Mouse (Mus musculus) ES-CJ7 (cell line): ENCODE data around the gene Tcf20.
A peak's percentile ranks its signal among the peaks of the same experiment; 100 is the strongest.
"Not testable (repeated sequence)": the region's sequence is repeated elsewhere in the genome, so short reads cannot be mapped to it uniquely, and the experiment has no call there.

Experiments
- DNase-seq: peaks from one replicate; pipeline ENCODE4 v3.0.0; 2011; ENCODE audit warnings: low read depth, low spot score

The Tcf20 gene

DNA sequence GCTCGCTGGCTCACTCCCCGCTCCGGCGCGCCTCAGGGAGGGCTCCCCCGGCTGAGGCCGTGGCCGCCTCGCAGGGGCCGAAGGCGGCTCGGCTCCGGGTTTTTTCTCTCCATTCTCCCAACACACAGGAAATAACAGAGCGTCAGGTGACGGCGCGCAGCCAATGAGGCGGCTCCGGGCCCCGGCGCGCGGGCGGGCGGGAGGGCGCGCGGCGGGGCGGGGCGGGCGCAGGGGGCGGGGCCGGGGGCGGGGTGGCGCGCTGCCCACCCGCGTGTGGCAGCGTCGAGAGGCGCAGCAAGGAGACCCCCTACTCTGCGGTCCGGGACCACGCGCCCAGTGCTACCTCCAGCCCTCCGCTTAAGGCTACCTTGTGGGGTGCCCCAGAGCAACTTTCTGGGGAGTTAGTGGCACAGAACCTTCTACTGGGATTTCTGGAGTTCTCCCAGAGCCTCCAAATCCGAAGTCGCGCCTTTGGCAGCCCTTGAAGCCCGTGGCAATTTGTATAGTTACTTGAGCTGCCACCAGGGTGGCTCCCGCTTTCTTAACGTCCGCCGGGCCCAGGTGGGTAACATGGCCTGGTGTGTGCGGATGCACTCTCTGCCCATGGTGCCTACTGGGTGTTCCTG lies 87.9 kb downstream of the Tcf20 start:
- DNase-seq = peak; percentile 76

DNA sequence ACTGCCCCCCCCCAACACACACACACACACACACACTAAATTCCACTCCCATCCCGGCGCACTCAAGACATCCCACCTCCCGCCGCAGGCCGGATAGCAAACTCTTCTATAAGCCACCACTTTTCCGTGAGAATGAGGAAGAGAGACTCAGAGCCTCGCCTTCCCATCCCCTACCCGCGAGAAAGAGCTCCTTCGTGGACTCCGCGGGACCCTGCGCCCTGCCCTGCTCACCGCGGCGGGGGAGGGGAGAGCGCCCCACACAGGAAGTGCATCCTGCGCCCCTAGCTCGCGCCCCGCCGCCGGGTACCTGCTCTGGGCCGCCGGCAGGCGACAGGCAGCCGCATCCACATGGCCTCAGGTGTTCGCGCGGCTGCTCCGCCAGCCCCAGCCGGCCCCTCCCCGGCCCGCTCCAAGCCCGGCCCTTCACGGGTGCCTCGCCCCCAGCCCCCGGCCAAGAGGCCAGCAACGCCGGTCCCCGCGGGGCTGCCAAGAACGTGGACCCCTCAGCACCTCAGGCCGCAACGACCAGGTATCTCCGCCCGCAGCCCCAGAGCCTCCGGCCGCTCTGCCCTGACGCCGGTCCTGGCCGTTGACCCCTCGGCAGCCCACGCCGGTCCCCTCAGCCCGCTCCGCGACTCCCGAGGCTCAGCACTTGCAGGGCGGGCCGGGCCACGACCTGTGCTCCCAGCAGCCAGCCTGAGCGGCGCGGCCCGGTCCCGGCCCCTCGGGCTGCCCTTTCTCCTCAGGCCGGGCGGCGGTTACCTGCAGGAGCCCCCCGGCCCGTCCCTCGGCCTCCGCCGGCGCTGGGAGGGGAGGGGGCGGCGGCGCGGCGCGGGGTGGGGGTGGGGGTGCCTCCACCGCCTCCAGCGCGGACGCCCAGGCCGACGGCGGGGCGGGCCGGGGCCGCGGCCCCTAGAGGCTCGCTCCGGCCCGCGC lies 88.7 kb downstream of the Tcf20 start:
- peak; percentile 60 for DNase-seq

DNA sequence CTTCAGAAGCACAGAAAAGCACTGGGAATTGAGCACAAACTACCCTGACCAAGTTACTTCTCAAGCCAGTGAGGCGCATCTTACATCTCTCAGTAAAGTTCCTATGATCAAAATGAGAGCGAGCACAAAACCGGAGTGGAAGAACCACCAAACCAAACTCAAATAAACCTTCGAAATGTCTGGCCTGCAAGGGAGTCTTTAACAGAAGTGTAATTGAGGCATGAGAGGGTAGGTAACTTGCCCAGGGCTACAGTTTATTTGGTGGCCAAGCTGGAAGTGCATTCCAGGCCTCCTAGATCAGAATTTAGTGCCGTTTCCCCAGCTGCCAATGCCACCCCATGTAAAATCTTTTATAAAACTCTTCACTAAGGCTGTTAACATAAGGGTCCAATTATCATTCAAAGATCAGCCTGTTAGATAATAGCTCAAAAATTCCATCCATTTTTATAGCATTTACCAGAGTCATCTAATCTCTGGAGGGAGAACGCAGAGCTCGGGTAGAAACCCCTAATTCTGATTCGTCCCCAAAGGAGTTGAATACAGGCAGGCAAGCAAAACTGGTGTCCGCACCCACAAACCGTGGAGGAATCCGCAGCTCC lies 89.4 kb downstream of the Tcf20 start:
- no peak for DNase-seq

DNA sequence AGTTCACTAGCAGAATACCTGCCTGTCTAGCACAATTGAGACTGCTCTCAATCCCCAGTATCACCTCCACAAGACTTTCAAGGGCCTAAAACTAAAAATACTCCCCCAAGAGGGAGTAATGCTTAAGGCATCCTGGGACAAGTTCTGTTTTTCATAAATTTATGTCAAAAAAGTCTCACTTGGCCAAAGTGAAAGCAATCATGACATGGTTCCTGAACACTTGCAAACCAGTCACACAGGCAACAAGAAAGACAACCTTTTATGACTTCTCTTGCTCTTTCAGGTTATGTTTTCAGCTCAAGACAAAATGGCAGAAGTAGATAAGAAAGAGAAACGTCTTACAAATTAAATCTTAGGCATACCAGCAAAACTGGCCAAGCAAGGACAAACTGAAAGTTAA lies 91.3 kb downstream of the Tcf20 start:
- no peak for DNase-seq

DNA sequence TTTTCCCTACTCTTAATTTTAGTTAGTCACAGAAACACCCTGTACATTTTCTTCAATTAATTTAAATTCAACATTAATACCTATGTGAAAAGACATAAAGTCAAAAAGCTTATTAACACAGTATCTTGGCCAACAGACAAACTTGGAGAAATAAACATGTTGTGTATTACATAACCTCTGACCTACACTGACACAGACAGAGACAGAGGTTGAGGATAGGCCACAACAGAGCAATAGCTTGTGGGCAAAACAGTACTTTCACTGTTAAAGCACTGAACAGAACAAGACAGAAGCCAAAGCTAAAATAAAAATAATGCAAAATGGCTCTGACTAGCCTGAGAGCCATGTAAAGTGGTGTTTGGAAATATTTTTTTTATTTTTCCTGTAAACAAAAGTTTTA lies 97.2 kb downstream of the Tcf20 start:
- DNase-seq = no peak

DNA sequence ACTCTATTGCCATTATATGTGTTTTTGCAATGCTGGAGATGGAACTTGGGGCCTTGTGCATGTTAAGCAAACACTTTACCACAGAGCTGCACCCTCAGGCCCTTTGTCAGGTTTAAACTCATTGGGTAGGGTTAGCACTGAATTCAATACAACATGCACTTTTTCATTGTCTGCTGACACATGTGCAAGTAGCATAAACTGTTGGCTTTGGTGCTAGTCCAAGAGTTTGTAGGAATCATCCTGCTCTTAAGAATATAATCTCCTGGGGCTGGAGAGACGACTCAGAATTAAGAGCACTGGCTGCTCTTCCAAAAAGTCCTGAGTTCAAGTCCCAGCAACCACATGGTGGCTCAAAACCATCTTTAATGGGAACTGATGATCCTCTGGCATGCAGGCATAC lies 98.2 kb downstream of the Tcf20 start:
- DNase-seq = no peak

DNA sequence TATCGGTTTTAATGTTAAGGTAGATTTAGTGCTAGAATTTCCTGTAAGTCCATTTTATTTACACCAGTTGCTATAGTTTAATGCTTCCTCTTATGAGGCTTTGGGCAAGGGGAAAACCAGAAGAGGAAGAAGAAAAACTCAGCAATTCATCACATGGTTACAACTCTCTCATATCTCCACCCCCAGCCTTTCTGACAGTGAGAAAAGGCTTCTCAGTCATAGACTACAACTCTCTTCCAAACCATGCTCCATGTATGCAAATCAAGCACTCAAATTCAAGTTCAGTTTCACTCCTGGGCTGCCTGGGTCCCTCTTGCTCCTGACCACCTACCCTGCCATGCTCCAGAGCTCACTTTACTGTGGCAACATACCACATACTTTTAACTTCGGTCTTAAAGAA lies 99.2 kb downstream of the Tcf20 start:
- DNase-seq = no peak

DNA sequence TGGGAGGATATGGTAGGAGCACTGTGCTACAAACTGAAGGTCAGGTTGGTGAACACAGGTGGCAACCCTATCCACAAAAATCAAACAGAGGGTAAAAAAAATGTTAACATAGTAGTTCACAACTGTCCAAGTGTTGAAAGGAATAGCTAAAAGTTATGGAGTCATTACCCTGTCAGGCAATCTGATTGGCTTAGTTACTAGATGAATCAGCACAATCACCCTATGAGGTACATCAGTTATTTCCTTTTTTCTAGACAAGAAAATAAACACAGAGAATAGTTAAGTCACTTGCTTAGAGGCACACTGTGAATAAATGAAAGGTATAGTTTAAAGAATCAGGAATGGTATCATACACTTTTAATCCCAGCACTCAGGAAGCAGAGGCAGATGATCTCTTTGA lies 110.4 kb downstream of the Tcf20 start:
- no peak for DNase-seq

DNA sequence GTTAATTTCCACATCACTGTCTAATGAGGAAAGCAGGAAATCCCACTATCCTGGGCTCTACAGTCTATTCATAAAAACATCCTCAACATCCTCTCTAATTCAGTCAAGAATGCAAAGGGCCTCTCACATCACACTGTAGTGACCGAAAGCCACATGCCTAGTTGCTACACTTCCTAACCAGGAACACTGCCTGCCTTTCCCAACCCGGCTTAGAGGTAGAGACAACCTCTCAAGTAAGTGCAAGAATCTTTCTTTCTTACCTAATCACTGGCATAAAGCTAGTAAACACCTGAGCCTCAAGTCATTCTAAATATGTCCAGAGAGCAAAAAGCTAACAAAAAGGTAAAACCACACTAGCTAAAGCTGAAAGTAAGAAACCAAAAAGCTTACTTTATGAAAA lies 110.8 kb downstream of the Tcf20 start:
- DNase-seq = no peak

DNA sequence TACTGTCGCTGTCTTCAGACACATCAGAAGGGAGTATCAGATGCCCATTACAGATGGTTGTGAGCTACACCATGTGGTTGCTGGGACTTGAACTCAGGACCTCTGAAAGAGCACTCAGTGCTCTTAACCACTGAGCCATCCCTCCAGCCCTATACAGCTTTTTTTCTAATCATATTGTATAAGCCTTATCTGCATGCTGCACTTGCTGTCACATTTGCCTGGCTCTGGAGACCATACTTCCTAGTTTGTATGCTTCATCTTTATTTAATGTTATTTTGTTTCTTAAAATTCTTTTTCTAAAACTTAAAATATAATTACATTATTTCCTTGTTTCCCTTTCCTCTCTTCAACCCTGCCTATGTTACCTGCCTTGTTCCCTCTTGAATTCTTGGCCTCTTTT lies 115.6 kb downstream of the Tcf20 start:
- DNase-seq = no peak

DNA sequence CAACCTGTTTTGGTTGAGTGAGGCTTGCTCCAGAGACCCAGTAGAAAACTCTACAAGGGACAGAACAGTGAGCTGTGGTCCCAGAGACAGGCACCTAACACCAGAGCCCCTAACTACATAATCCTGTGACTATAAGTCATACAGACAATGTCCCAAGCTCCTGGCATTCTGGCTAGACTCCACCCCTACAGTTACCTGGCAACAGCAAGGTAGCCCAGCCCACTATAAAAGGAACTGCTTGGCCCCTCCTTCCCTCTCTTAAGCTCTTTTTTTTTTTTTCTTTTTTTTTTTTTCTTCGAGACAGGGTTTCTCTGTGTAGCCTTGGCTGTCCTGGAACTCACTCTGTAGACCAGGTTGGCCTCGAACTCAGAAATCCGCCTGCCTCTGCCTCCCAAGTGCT lies 121.4 kb downstream of the Tcf20 start:
- DNase-seq = not testable (repeated sequence)

DNA sequence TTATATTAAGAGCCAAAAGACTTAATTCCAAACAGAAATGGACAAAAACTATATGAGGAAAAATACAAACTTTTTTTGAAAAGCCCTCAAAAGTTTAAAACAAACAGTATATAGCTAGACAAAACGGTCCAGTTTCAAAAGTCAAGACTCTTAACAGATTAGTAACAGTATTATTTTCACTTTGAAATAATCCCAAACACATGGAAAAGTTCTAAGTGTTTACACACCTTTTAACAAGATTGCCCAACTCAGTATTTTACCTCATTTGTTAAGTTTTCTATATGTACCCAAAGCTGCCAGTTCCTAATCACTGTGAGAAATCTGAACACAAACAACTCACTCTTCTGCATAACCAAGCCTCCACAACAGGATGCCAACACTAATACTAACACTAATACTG lies 124.0 kb downstream of the Tcf20 start:
- no peak for DNase-seq

DNA sequence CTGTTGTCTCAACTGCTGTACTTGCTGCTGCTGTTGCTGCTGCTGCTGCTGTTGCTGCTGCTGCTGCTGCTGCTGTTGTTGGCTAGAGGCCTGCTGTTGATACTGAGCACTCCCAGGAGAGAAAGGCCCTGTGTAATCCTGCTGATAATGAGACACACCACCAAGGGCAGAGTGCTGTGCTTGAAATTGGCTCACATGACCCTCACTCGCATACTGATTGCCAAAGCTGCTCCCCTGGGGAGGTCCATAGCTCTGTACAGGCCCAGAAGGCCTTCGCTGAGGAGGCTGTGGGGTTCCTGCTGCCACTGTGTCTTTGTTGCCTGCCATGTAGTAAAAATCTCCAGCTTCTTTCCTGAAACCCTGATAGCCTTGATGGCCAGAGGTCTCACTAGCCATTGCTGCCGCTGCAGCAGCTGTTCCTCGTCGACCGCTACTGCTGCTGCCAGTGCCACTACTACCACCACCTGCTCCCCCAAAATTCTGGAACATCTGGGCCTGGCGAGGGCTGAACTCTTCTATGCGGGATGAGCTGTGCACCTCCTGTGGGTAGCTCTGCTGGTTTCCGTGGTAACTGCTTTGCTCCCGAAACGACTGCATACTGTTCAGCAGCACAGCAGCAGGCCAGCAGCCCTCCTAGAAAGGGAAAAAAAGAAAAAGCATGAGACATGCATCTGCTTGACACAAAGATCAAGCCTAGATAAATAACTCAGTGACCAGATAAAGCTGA lies 130.9 kb downstream of the Tcf20 start:
- no peak for DNase-seq

DNA sequence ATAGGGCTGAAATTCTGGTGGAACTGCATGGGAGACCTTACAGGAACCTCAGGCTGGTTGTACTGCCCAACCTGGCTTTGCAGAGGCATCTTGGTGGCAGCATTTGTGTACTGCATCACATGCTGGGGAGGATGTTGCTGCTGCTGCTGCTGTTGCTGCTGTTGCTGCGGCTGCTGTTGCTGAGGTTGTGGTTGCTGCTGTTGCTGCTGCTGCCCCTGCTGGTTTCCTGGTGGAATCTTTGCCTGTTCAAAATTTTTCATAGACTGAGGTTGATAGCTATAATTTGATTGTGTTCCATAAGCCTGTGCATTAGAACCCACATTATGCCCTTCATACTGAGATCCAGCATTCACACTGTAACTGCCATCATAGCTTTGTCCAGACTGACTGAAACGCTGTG lies 131.6 kb downstream of the Tcf20 start:
- no peak for DNase-seq

DNA sequence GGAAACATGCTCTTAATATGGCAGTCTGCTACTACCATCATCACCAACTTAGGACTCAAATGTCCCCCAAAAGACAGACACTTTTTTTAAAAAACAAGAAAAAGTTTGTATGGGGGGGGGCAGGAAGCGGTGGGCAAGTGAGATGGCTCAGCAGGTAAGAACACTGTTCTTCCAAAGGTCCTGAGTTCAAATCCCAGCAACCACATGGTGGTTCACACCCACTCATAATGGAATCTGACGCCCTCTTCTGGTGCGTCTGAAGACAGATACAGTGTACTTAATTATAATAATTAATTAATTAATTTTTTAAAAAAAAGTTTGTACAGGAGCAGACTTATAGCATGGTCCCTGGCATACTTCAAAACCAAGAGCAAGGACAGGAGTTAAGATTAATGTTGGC lies 148.5 kb downstream of the Tcf20 start:
- DNase-seq = no peak

DNA sequence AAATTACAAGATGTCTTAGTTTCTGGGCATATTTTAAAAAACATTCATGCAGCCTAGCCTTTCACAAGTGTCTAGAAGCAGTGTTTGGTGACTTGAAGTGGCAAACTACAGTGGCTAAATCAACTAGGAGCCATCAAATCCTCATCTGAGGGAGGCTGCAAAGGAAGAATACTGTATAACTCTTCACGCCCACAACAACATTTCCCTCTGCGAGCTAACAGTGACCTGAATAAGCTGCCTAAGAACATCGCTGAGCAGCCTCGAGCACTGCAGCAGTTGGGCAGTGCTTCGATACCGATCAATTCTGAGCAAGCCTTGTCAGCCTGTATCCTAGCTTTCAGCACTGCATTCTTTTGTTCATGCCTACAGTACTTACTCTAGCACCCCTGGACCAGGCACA lies 157.8 kb downstream of the Tcf20 start:
- DNase-seq = no peak

DNA sequence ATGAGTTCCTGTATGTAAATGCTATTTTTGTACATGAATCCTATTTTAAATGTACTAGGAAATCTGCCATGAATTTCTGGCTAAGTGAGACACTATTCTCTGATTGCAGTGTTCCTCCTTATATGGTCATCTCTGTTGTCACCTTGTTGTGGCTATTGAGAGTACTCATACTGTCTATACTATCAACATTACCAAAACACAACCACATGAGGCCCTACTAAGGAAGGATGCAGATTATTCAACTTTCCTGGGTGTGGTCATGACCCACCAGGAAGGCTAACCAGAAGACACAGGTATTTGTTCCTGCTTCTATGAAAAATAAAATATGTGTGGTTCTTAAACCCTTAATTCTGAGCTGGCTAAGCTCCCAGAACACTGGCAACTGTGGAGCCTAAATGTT lies 161.8 kb downstream of the Tcf20 start:
- DNase-seq = no peak

DNA sequence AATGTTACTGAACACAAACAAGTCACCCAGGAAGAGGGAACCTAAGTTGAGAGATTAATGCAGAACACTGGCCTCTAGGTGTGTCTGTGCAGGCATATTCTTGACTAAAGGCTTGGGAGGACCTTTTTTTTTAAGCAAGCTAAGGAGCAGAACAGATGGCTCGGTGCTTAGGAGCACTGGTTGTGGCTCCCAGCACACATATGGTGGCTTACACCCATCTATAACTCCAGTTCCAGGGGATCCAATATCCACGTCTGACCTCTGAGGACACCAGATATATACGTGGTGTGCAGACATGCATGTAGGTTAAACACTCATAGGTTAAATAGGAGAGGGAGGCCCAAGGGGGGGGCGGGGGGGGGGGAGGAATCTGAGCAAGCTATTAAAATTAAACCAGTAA lies 165.3 kb downstream of the Tcf20 start:
- no peak for DNase-seq

DNA sequence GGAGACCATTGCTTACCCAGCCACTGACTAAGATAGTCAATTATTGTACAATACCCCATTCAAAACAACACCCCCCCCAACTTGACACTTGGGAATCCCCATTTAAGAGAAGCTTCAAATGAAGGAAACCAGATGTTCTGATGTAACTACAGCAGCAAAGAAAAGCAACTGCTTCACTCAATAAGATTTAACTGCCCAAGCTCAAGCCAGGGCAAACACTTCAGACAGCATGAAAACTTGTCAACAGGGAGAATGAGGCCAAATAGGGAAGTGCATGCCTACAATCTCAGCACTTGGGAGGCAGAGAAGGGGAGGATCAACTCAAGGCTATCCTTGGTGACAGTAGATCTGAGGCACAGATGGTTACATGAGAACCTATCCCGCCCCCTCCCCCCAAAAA lies 166.0 kb downstream of the Tcf20 start:
- DNase-seq = no peak

DNA sequence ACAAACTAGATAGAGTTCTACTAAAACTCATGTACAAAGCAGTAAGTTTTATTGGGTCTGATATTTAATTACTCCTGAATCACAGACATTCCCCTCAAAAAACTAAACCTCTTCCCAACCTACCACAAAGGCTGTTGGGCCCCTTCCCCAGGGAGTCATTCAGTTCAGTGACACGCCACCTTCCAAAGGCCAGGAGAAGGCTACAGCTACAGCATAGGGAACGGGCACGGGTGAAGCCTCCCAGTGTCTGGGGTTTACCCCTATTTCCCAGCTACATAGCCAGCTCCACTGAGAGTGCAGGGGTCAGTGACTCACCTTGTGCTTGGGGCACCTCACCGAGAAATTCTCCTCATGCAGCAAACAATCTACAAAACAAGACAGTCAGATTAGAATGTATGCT lies 172.4 kb downstream of the Tcf20 start:
- DNase-seq = no peak

DNA sequence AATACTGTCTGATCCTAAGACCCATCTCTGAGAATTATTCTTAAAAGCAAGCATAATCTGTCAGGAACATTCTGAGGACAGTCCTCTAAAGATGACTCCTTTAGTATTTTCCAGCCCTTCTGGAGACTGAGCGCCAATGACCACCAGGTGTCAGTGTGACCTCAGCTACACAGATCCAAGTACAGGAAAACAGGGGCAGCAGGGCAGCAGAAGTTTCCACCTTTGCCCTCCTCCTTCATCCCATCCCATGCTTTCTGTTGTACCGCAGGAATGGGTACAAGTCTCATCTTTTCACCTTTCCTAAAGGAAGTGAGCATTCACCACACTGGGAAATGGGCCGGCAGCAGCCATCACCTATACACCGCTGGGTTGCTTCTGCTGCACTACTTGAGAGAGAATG lies 172.9 kb downstream of the Tcf20 start:
- peak; percentile 58 for DNase-seq

DNA sequence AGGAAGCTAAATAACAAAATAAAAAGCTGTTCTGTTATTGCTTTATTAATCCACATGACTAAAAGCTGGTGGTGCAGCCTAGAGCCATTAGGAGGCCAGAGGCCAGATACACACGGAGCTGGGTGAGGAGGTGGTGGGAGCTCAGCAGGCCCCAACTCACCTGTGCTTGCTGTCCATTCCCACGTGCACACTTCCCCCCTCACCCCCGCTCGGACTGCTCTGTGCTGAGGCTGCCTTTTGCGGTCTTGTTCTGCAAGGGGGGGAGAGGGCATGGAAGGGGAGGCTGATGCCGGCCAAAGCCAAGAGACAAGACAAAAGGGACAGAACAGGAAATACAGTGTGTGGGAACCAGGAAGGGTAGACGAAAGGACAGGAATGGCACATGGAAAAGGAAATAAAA lies 173.4 kb downstream of the Tcf20 start:
- DNase-seq = no peak
